In genomic region chr7:36697118-36697855, GRCm38 (mm10) we compare ENCODE assay signal across 8 mouse cellular contexts. TPM values are rescaled to one million over a fixed set of nuclear protein-coding genes. Genes with fewer than 3 reads are reported as not detected.
DNase-seq lines count a peak whose midpoint lies in the region; ATAC-seq lines count a peak whose summit lies in the region.

No protein-coding gene starts in this region.

- peak; percentile 71 for DNase-seq in Muller cell, postnatal 12 days (ENCODE audit: inconsistent ontology term)
- peak; percentile 62 for DNase-seq in adrenal gland, postnatal 10 days
- DNase-seq in kidney, postnatal 14 days: peak; percentile 77
- DNase-seq in layer of hippocampus, adult 9-11 months: no peak

- H3K36me3 ChIP-seq in embryonic facial prominence, embryonic 15.5 days: no peaks in the 10 kb centered on the region
- no peaks in the 10 kb centered on the region for H3K36me3 ChIP-seq in heart, embryonic 15.5 days
- no peaks in the 10 kb centered on the region for H3K36me3 ChIP-seq in megakaryocyte, embryonic 14.5 days (replicated peaks; ENCODE audit: low read length)
- H3K36me3 ChIP-seq in stomach, embryonic 16.5 days (ENCODE audit: control insufficient read depth, insufficient read depth, low read length): no peaks in the 10 kb centered on the region

- H3K27me3 ChIP-seq in embryonic facial prominence, embryonic 15.5 days: peaks cover 37% of the 10 kb centered on the region
- H3K27me3 ChIP-seq in heart, embryonic 15.5 days: peaks cover 51% of the 10 kb centered on the region
- H3K27me3 ChIP-seq in megakaryocyte, embryonic 14.5 days (replicated peaks): peaks cover 81% of the 10 kb centered on the region
- H3K27me3 ChIP-seq in stomach, embryonic 16.5 days (ENCODE audit: control insufficient read depth, insufficient read depth, low read length): peaks cover 24% of the 10 kb centered on the region

- peak; percentile 90 for ATAC-seq in embryonic facial prominence, embryonic 15.5 days (ENCODE audit: insufficient number of reproducible peaks, low FRiP score, low TSS enrichment, low read depth)
- ATAC-seq in heart, embryonic 15.5 days (replicated peaks; ENCODE audit: insufficient number of reproducible peaks, insufficient read depth, low FRiP score, low read depth): peak; percentile 75
- peak; percentile 86 for ATAC-seq in stomach, embryonic 16.5 days (ENCODE audit: insufficient read depth, low FRiP score)

- H3K9ac ChIP-seq in embryonic facial prominence, embryonic 15.5 days: peak overlapping the region; percentile 57
- H3K9ac ChIP-seq in heart, embryonic 15.5 days: peak overlapping the region; percentile 68
- peak overlapping the region; percentile 88 for H3K9ac ChIP-seq in stomach, embryonic 16.5 days (ENCODE audit: low read length)

- H3K4me3 ChIP-seq in embryonic facial prominence, embryonic 15.5 days (replicated peaks): peak overlapping the region; percentile 75
- peak overlapping the region; percentile 82 for H3K4me3 ChIP-seq in heart, embryonic 15.5 days
- peak overlapping the region; percentile 91 for H3K4me3 ChIP-seq in megakaryocyte, embryonic 14.5 days (replicated peaks)
- peak overlapping the region; percentile 79 for H3K4me3 ChIP-seq in stomach, embryonic 16.5 days (replicated peaks; ENCODE audit: low read length)

- peaks cover 23% of the 10 kb centered on the region for H3K4me1 ChIP-seq in embryonic facial prominence, embryonic 15.5 days
- peaks cover 24% of the 10 kb centered on the region for H3K4me1 ChIP-seq in heart, embryonic 15.5 days (replicated peaks)
- peaks cover 35% of the 10 kb centered on the region for H3K4me1 ChIP-seq in megakaryocyte, embryonic 14.5 days
- H3K4me1 ChIP-seq in stomach, embryonic 16.5 days (ENCODE audit: control insufficient read depth, insufficient read depth, low read length): peaks cover 20% of the 10 kb centered on the region

- H3K27ac ChIP-seq in embryonic facial prominence, embryonic 15.5 days (replicated peaks): peak overlapping the region; percentile 89
- peak overlapping the region; percentile 81 for H3K27ac ChIP-seq in heart, embryonic 15.5 days
- H3K27ac ChIP-seq in stomach, embryonic 16.5 days (ENCODE audit: low read length): peak overlapping the region; percentile 94

- H3K4me2 ChIP-seq in embryonic facial prominence, embryonic 15.5 days (replicated peaks): peak overlapping the region; percentile 99
- peak overlapping the region; percentile 100 for H3K4me2 ChIP-seq in heart, embryonic 15.5 days
- peak overlapping the region; percentile 71 for H3K4me2 ChIP-seq in stomach, embryonic 16.5 days (ENCODE audit: low read depth, low read length)

- WGBS in embryonic facial prominence, embryonic 15.5 days: 1% methylated on average over 30 of the region's 62 CpGs
- WGBS in heart, embryonic 15.5 days: 0% methylated on average over 30 of the region's 62 CpGs
- under 1% methylated on average over 37 of the region's 62 CpGs for WGBS in stomach, embryonic 16.5 days

- no peaks in the 10 kb centered on the region for H3K9me3 ChIP-seq in embryonic facial prominence, embryonic 15.5 days (replicated peaks)
- H3K9me3 ChIP-seq in heart, embryonic 15.5 days (replicated peaks): no peaks in the 10 kb centered on the region
- peaks cover 5% of the 10 kb centered on the region; the same call in 1 of the 2 replicates for H3K9me3 ChIP-seq in megakaryocyte, embryonic 14.5 days
- H3K9me3 ChIP-seq in stomach, embryonic 16.5 days (replicated peaks; ENCODE audit: control insufficient read depth, low read length): no peaks in the 10 kb centered on the region

RNA-seq across cellular contexts. Expression of gene Tshz3, which starts 0.6 kb away (rescaled TPM):
- total RNA-seq in adrenal gland, postnatal 10 days (2021): 1 to 10 TPM; 5.1 to 6.1 TPM
- polyA plus RNA-seq in embryonic facial prominence, embryonic 15.5 days (2015; fragmentation: Nextera tagmentation; extraction: Ambion mirVana): 12.0 and 14.4 TPM in 2 replicates
- 2.4 TPM in 2 replicates for polyA plus RNA-seq in heart, embryonic 15.5 days (2015; fragmentation: Nextera tagmentation; extraction: Ambion mirVana)
- polyA plus RNA-seq in megakaryocyte, embryonic 14.5 days (2012; ENCODE audit: insufficient read depth, low replicate concordance): not detected in 2 replicates
- polyA plus RNA-seq in stomach, embryonic 16.5 days (2015; fragmentation: Nextera tagmentation; extraction: Ambion mirVana): 11.8 and 15.0 TPM in 2 replicates
